Mouse (Mus musculus) thymus, adult 2 months (tissue): ENCODE results near the gene Impdh1. TPM values are rescaled to one million over a fixed set of nuclear protein-coding genes. Genes with fewer than 3 reads are reported as not detected.
"Not testable (repeated sequence)": the region's sequence is repeated elsewhere in the genome, so short reads cannot be mapped to it uniquely, and the experiment has no call there.

Experiments
- DNase-seq: peaks from one replicate; pipeline ENCODE4 v3.0.0; 2021
- H3K27ac ChIP-seq: fragments of 200-500 bp; 2 replicates; pipeline ENCODE4 v1.5.1; 2012; ENCODE audit warnings: low read length, control low read depth; ENCODE audit not compliant: control insufficient read depth, insufficient read depth
- H3K27me3 ChIP-seq: fragments of 200-500 bp; 2 replicates; pipeline ENCODE4 v1.6.1; 2012; ENCODE audit warnings: mild to moderate bottlenecking, low read length, moderate library complexity, mixed read lengths; ENCODE audit not compliant: control insufficient read depth, insufficient read depth
- H3K36me3 ChIP-seq: fragments of 200-500 bp; 2 replicates; pipeline ENCODE4 v1.6.1; 2012; ENCODE audit warnings: mild to moderate bottlenecking, low read length, moderate library complexity; ENCODE audit not compliant: control insufficient read depth, insufficient read depth
- H3K4me1 ChIP-seq: fragments of 200-500 bp; replicated peaks from 2 replicates; pipeline ENCODE4 v1.6.1; 2012; ENCODE audit warnings: low read length; ENCODE audit not compliant: control insufficient read depth, insufficient read depth
- H3K4me3 ChIP-seq: fragments of 200-500 bp; 2 replicates; pipeline ENCODE4 v1.5.1; 2012; ENCODE audit warnings: mild to moderate bottlenecking, low read length, control low read depth, moderate library complexity; ENCODE audit not compliant: control insufficient read depth, insufficient read depth
- CTCF ChIP-seq: fragments of 200-500 bp; IDR thresholded peaks from 2 replicates; pipeline ENCODE4 v1.5.1; 2012; ENCODE audit warnings: mild to moderate bottlenecking, control low read depth, low read length, moderate library complexity, borderline replicate concordance; ENCODE audit not compliant: control insufficient read depth, poor library complexity, insufficient read depth; ENCODE audit errors: extremely low read depth
- POLR2A ChIP-seq: fragments of 200-500 bp; IDR thresholded peaks from 2 replicates; pipeline ENCODE4 v1.6.1; 2012; ENCODE audit warnings: mild to moderate bottlenecking, low read length, control low read depth, moderate library complexity; ENCODE audit not compliant: control insufficient read depth, poor library complexity, insufficient read depth; ENCODE audit errors: extremely low read depth
- WGBS: fragments of 180-500 bp; shearing (Covaris S2); methylation state at CpG from one replicate; pipeline ENCODE4 v1.1.7; 2018; 5-methylcytosine and 5-hydroxymethylcytosine counted together
- polyA plus RNA-seq: library from polyadenylated mRNA; depleted of rRNA; stranded (reverse); fragments of >200 nt; gene quantifications from 2 replicates; pipeline ENCODE4 v1.2.3, GENCODE M21; 2012

Impdh1 gene
- polyA plus RNA-seq, 1 experiment = 323 TPM

DNA sequence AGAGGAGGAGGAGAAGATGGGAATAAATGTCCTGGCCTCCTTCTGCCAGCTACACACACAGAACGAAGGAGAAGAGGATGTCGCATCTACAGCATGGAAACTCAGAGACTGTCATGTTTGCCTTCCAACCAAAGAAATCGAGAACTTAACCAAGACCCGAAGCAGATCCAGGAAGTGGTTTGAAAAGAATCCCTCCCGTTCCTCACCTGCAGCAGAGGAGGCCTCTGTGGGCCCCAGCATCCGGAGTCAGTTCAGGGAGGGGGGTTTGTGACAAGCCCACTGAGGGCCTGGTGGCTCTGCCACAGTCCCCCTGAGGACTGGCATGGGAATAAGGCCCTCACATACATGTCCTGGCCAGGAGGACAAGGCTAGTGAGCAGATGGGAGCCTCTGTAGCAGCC, 16.2 kb upstream of the Impdh1 start:
- Histone ChIP-seq H3K36me3 (no peaks in the 10 kb centered on the region), H3K27ac (peak overlapping the region; percentile 99), H3K4me3 (0 out of 2 replicates have a peak overlapping the region, but pooled peaks have one; percentile 22), H3K27me3 (no peaks in the 10 kb centered on the region), H3K4me1 (peaks cover 55% of the 10 kb centered on the region)
- WGBS = 5% methylated on average over 6 of the region's 6 CpGs
- DNase-seq = peak; percentile 79
- TF ChIP-seq CTCF (no peak), POLR2A (peak; percentile 72)

DNA sequence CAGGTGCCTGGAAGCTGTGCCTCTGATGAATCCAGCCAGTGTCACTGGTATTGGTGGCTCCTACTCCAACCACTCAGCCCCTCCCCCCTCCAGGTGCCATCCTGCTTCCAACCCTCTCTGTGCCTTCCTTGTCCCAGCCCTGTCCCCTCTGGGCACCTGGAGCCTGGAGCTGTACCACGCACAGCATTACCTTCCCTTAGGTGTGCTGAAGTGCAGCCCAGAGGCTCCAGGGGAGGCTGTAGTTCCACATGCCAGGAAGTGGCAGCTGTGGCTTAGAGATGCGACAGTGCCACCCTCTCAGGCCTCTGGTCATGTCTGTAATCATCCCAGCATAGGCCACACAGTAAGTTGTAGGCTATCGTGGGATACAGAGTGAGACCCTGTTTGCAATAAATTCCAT, 15.6 kb upstream of the Impdh1 start:
- no peaks in the 10 kb centered on the region for H3K36me3 ChIP-seq
- H3K4me3 ChIP-seq = no peak overlapping the region
- no peak for TF ChIP-seq CTCF
- no peak for TF ChIP-seq POLR2A
- H3K27me3 ChIP-seq = no peaks in the 10 kb centered on the region
- H3K27ac ChIP-seq = peak overlapping the region; percentile 99
- 16% methylated on average over 3 of the region's 3 CpGs for WGBS
- peak; percentile 60 for DNase-seq
- peaks cover 55% of the 10 kb centered on the region for H3K4me1 ChIP-seq

DNA sequence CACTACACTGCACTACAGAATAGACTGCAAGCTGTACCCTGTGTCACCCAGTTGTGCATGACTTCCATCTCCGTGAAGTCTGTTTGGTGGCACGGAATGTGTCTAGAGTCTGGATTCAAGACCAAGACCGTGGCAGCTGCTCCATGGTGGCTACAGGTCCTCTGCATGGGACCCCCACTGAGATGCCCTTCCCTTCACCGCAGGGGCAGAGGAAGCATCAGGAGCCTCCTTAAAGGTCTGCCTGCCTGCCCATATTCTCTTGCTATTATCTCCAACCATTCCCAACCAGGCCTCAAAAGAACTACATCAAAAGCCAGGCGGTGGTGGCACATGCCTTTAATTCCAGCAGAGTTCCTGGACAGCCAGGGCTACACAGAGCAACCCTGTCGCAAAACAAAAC, 14.2 kb upstream of the Impdh1 start:
- DNase-seq = no peak
- Histone ChIP-seq H3K27me3 (no peaks in the 10 kb centered on the region), H3K4me3 (no peak overlapping the region), H3K36me3 (no peaks in the 10 kb centered on the region), H3K4me1 (peaks cover 55% of the 10 kb centered on the region), H3K27ac (peak overlapping the region; percentile 59)
- TF ChIP-seq CTCF (no peak), POLR2A (no peak)
- 97% methylated on average over 6 of the region's 6 CpGs for WGBS

DNA sequence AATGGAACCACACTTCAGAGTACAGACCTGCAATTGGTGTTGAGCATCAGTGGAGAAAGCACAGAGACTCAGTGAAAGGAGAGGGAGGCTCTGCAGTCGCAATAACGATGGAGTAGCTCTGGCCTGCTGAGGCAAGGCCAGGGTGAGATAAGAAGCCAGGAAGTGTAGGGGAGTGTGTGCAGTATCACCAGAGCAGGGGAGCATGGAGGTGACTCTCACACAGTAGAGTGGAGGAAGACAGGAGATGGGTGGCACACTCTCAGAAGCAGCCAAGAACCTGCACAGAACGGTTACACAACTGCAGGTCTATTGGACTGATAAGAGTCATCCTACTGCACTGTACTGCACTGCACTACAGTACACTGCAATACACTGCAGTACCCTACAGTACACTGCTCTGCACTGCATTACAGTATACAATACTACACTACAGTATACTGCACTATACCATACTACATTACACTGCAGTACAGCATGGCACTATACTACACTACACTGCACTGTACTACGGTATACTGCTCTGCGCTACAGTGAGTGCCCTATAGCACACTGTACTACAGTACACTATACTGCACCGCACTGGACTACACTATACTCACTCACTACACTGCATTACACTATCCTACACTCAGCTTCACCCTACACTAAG, 13.2 kb upstream of the Impdh1 start:
- no peak overlapping the region for H3K4me3 ChIP-seq
- 75% methylated on average over 6 of the region's 6 CpGs for WGBS

DNA sequence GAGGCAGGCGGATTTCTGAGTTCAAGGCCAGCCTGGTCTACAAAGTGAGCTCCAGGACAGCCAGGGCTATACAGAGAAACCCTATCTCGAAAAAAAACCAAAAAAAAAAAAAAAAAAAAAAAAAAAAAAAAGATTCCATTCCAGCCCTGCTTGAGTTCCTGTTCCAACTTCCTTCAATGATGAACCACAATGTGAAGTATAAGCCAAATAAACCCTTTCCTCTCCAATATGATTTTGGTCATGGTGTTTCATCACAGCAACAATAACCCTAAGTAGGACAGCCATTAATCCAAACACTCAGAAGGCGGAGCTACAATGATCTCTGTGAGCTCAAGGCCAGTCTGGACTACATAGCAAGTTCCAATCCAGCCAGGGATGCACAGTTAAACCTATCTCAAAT, 1.6 kb upstream of the Impdh1 start:
- 67% methylated on average over 3 of the region's 3 CpGs for WGBS
- H3K4me1 ChIP-seq = peaks cover 26% of the 10 kb centered on the region
- H3K27ac ChIP-seq, DNase-seq, H3K36me3 ChIP-seq, H3K27me3 ChIP-seq, H3K4me3 ChIP-seq: not testable (repeated sequence)

More for the DNA sequence above, 13.2 kb upstream of the Impdh1 start:
- Histone ChIP-seq H3K36me3 (no peaks in the 10 kb centered on the region), H3K4me1 (peaks cover 51% of the 10 kb centered on the region), H3K27me3 (no peaks in the 10 kb centered on the region), H3K27ac (0 out of 2 replicates have a peak overlapping the region, but pooled peaks have one; percentile 15)
- DNase-seq = no peak
- TF ChIP-seq CTCF (no peak), POLR2A (no peak)

DNA sequence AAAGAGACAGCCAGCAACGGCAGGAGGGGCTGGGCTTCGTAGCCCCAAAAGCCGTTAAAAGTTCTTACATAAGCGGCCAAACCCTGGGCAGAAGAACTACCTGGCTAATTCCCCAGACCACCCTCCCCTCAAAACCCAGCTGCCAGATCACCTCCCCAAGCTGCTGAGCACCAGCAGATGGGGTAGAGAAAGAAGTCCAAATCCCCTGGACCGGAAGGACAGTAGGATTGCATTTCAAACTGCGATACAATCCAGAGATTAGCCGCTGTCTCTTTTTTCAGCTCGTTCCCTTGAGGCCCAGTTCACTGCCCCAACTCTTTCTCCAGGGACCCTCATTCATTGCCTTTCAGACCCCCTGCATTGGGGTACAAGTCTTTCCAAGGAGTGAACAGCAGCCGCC, 983 bp downstream of the Impdh1 start:
- Histone ChIP-seq H3K4me3 (peak overlapping the region; percentile 81), H3K27me3 (no peaks in the 10 kb centered on the region), H3K27ac (peak overlapping the region; percentile 98), H3K36me3 (no peaks in the 10 kb centered on the region), H3K4me1 (peaks cover 42% of the 10 kb centered on the region)
- TF ChIP-seq CTCF (no peak), POLR2A (no peak)
- 1% methylated on average over 9 of the region's 9 CpGs for WGBS
- no peak for DNase-seq

DNA sequence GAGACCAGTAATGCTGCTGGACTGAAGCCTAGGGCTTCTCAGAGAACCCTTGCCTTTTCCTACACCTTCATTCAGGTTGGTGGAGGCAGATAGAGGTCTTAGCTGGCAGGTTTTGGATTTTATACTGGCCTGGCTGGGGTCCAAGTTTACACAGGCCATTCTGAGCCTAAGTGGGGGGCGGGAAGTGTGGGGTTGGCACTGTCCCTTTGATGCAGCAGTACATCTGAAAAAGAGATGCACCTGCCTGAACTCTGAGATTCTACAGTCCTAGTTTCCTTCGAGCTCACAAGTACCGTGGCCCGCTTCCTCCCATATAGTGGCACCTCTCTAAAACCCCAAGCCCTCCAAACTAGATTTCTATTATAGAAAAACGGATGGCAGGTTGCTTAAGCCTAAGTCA, 1.4 kb downstream of the Impdh1 start:
- H3K4me3 ChIP-seq = peak overlapping the region; percentile 81
- no peaks in the 10 kb centered on the region for H3K36me3 ChIP-seq
- TF ChIP-seq POLR2A = no peak
- no peak for TF ChIP-seq CTCF
- H3K4me1 ChIP-seq = peaks cover 43% of the 10 kb centered on the region
- 4% methylated on average over 5 of the region's 5 CpGs for WGBS
- H3K27me3 ChIP-seq = no peaks in the 10 kb centered on the region
- peak overlapping the region; percentile 98 for H3K27ac ChIP-seq
- DNase-seq = peak; percentile 69
